Mouse (Mus musculus) MEL (cell line): ENCODE results near the gene Armc8. TPM values are rescaled to one million over a fixed set of nuclear protein-coding genes. Genes with fewer than 3 reads are reported as not detected.

ENCODE experiments used
- DNase-seq: peaks from one replicate; pipeline ENCODE4 v3.0.0; 2011; ENCODE audit warnings: low read depth, low spot score
- H3K27ac ChIP-seq: 2 replicates; pipeline ENCODE4 v1.5.1; 2012; ENCODE audit warnings: low read depth, mild to moderate bottlenecking, control low read depth, low read length, moderate library complexity; ENCODE audit not compliant: control insufficient read depth
- H3K27me3 ChIP-seq, 2 experiments: fragments of 150-350 bp in 1 of 2; sonication (generic) in 1 of 2; 2 replicates each; pipeline ENCODE4 v1.6.1; 2012; ENCODE audit warnings: low read length in 2 of 2, mild to moderate bottlenecking in 2 of 2, improper control_type of control experiment in 1 of 2, moderate library complexity in 1 of 2; ENCODE audit not compliant: insufficient read depth in 2 of 2, control insufficient read depth in 1 of 2
- H3K36me3 ChIP-seq, 2 experiments: 2 replicates each; pipeline ENCODE4 v1.6.1; 2012 to 2014; ENCODE audit warnings: low read length in 2 of 2, improper control_type of control experiment in 1 of 2, inconsistent platforms in 1 of 2, mild to moderate bottlenecking in 1 of 2; ENCODE audit not compliant: insufficient read depth in 2 of 2, control insufficient read depth in 1 of 2
- H3K4me1 ChIP-seq, 2 experiments: fragments of 150-350 bp in 1 of 2; sonication (generic) in 1 of 2; 2 replicates each; pipeline ENCODE4 v1.6.1; 2012; ENCODE audit warnings: low read length in 2 of 2, improper control_type of control experiment in 1 of 2, mild to moderate bottlenecking in 1 of 2; ENCODE audit not compliant: insufficient read depth in 2 of 2, control insufficient read depth in 1 of 2
- H3K4me3 ChIP-seq, 2 experiments: fragments of 150-350 bp in 1 of 2; sonication (generic) in 1 of 2; 2 replicates each; pipeline ENCODE4 v1.5.1; 2012; ENCODE audit warnings: low read depth in 2 of 2, low read length in 2 of 2, mild to moderate bottlenecking in 2 of 2, moderate library complexity in 2 of 2, control low read depth in 1 of 2, improper control_type of control experiment in 1 of 2; ENCODE audit not compliant: control insufficient read depth in 1 of 2, insufficient read depth in 1 of 2
- H3K79me2 ChIP-seq: 2 replicates; pipeline ENCODE4 v1.6.1; 2012; ENCODE audit warnings: mild to moderate bottlenecking, low read length, moderate library complexity; ENCODE audit not compliant: control insufficient read depth, poor library complexity, insufficient read depth
- H3K9ac ChIP-seq: 2 replicates; pipeline ENCODE4 v1.6.1; 2012; ENCODE audit warnings: low read depth, mild to moderate bottlenecking, control low read depth, low read length, moderate library complexity; ENCODE audit not compliant: control insufficient read depth, poor library complexity, severe bottlenecking
- H3K9me3 ChIP-seq: fragments of 150-350 bp; sonication (generic); replicated peaks from 2 replicates; pipeline ENCODE4 v1.6.1; 2012; ENCODE audit warnings: mild to moderate bottlenecking, low read length, improper control_type of control experiment, moderate library complexity; ENCODE audit not compliant: insufficient read depth
- BHLHE40 ChIP-seq: IDR thresholded peaks from 2 replicates; pipeline ENCODE4 v1.6.1; 2012; ENCODE audit warnings: low read depth, mild to moderate bottlenecking, inconsistent platforms, low read length, improper control_type of control experiment, borderline replicate concordance
- CHD1 ChIP-seq: IDR thresholded peaks from 2 replicates; pipeline ENCODE4 v1.6.1; 2012; ENCODE audit warnings: low read depth, mild to moderate bottlenecking, inconsistent platforms, low read length, improper control_type of control experiment
- CHD2 ChIP-seq: IDR thresholded peaks from 2 replicates; pipeline ENCODE4 v1.6.1; 2011; ENCODE audit warnings: low read length, improper control_type of control experiment
- CTCF ChIP-seq, 3 experiments: IDR thresholded peaks in 2 of 3; conservative IDR thresholded peaks in 1 of 3; 2 replicates each; pipeline ENCODE4 v1.5.1; 2011 to 2012; ENCODE audit warnings: low read length in 3 of 3, low read depth in 2 of 3, mild to moderate bottlenecking in 2 of 3, improper control_type of control experiment in 1 of 3, inconsistent platforms in 1 of 3, mixed read lengths in 1 of 3, moderate library complexity in 1 of 3; ENCODE audit not compliant: control insufficient read depth in 1 of 3, insufficient read depth in 1 of 3, poor library complexity in 1 of 3, severe bottlenecking in 1 of 3
- E2F4 ChIP-seq: IDR thresholded peaks from 2 replicates; pipeline ENCODE4 v1.6.1; 2011; ENCODE audit warnings: low read depth, low read length, improper control_type of control experiment, borderline replicate concordance
- GABPA ChIP-seq: IDR thresholded peaks from 2 replicates; pipeline ENCODE4 v1.6.1; 2012; ENCODE audit warnings: low read depth, mild to moderate bottlenecking, inconsistent platforms, low read length, improper control_type of control experiment, moderate library complexity
- GATA1 ChIP-seq: IDR thresholded peaks from 2 replicates; pipeline ENCODE4 v1.6.1; 2011; ENCODE audit warnings: low read depth, low read length, improper control_type of control experiment
- HCFC1 ChIP-seq: IDR thresholded peaks from 2 replicates; pipeline ENCODE4 v1.6.1; 2012; ENCODE audit warnings: low read depth, mild to moderate bottlenecking, inconsistent platforms, low read length, improper control_type of control experiment, moderate library complexity
- JUND ChIP-seq: IDR thresholded peaks from 2 replicates; pipeline ENCODE4 v1.6.1; 2011; ENCODE audit warnings: low read depth, mild to moderate bottlenecking, improper control_type of control experiment, low read length
- MAFK ChIP-seq: IDR thresholded peaks from 2 replicates; pipeline ENCODE4 v1.6.1; 2011; ENCODE audit warnings: low read depth, mild to moderate bottlenecking, low read length, improper control_type of control experiment, borderline replicate concordance
- MAX ChIP-seq: IDR thresholded peaks from 2 replicates; pipeline ENCODE4 v1.6.1; 2011; ENCODE audit warnings: low read length, improper control_type of control experiment
- MAZ ChIP-seq: IDR thresholded peaks from 2 replicates; pipeline ENCODE4 v1.6.1; 2012; ENCODE audit warnings: low read depth, mild to moderate bottlenecking, inconsistent platforms, low read length, improper control_type of control experiment
- MXI1 ChIP-seq: IDR thresholded peaks from 2 replicates; pipeline ENCODE4 v1.6.1; 2011; ENCODE audit warnings: mild to moderate bottlenecking, low read depth, low read length, improper control_type of control experiment
- MYB ChIP-seq: IDR thresholded peaks from 2 replicates; pipeline ENCODE4 v1.6.1; 2011; ENCODE audit warnings: mild to moderate bottlenecking, low read depth, low read length, improper control_type of control experiment
- MYC ChIP-seq: IDR thresholded peaks from 2 replicates; pipeline ENCODE4 v1.6.1; 2011; ENCODE audit warnings: low read depth, mild to moderate bottlenecking, low read length, improper control_type of control experiment, moderate library complexity
- NELFE ChIP-seq: IDR thresholded peaks from 2 replicates; pipeline ENCODE4 v1.6.1; 2011; ENCODE audit warnings: low read depth, low read length, improper control_type of control experiment
- NRF1 ChIP-seq: IDR thresholded peaks from 2 replicates; pipeline ENCODE4 v1.6.1; 2014; ENCODE audit warnings: low read depth, mild to moderate bottlenecking, inconsistent platforms, low read length, improper control_type of control experiment, moderate library complexity; ENCODE audit not compliant: poor library complexity, insufficient read depth, severe bottlenecking
- POLR2AphosphoS2 ChIP-seq: IDR thresholded peaks from 2 replicates; pipeline ENCODE4 v1.6.1; 2011; ENCODE audit warnings: low read length, improper control_type of control experiment
- RAD21 ChIP-seq: IDR thresholded peaks from 2 replicates; pipeline ENCODE4 v1.6.1; 2011; ENCODE audit warnings: mild to moderate bottlenecking, low read depth, low read length, improper control_type of control experiment
- RCOR1 ChIP-seq: IDR thresholded peaks from 2 replicates; pipeline ENCODE4 v1.6.1; 2012; ENCODE audit warnings: low read depth, mild to moderate bottlenecking, inconsistent platforms, low read length, improper control_type of control experiment
- SIN3A ChIP-seq: IDR thresholded peaks from 2 replicates; pipeline ENCODE4 v1.6.1; 2012; ENCODE audit warnings: low read length, improper control_type of control experiment, inconsistent platforms
- TAL1 ChIP-seq: IDR thresholded peaks from 2 replicates; pipeline ENCODE4 v1.6.1; 2012; ENCODE audit warnings: mild to moderate bottlenecking, inconsistent platforms, low read length, moderate library complexity, mixed read lengths
- TBP ChIP-seq: IDR thresholded peaks from 2 replicates; pipeline ENCODE4 v1.8.0; 2011; ENCODE audit warnings: low read depth, low read length, improper control_type of control experiment
- UBTF ChIP-seq: IDR thresholded peaks from 2 replicates; pipeline ENCODE4 v1.6.1; 2012; ENCODE audit warnings: low read depth, mild to moderate bottlenecking, inconsistent platforms, low read length, improper control_type of control experiment, moderate library complexity, borderline replicate concordance; ENCODE audit not compliant: insufficient read depth
- USF1 ChIP-seq: IDR thresholded peaks from 2 replicates; pipeline ENCODE4 v1.6.1; 2014; ENCODE audit warnings: low read depth, mild to moderate bottlenecking, inconsistent platforms, low read length, improper control_type of control experiment, moderate library complexity
- USF2 ChIP-seq, 2 experiments: IDR thresholded peaks; 2 replicates each; pipeline ENCODE4 v1.6.1; 2011 to 2012; ENCODE audit warnings: improper control_type of control experiment in 2 of 2, low read length in 2 of 2, borderline replicate concordance in 1 of 2, inconsistent platforms in 1 of 2, low read depth in 1 of 2, mild to moderate bottlenecking in 1 of 2; ENCODE audit not compliant: insufficient read depth in 1 of 2
- ZC3H11A ChIP-seq: IDR thresholded peaks from 2 replicates; pipeline ENCODE4 v1.6.1; 2012; ENCODE audit warnings: low read depth, mild to moderate bottlenecking, inconsistent platforms, low read length, improper control_type of control experiment
- ZKSCAN1 ChIP-seq: IDR thresholded peaks from 2 replicates; pipeline ENCODE4 v1.6.1; 2012; ENCODE audit warnings: low read depth, mild to moderate bottlenecking, inconsistent platforms, low read length, improper control_type of control experiment, moderate library complexity
- ZMIZ1 ChIP-seq: IDR thresholded peaks from 2 replicates; pipeline ENCODE4 v1.6.1; 2012; ENCODE audit warnings: low read depth, mild to moderate bottlenecking, inconsistent platforms, low read length, improper control_type of control experiment, moderate library complexity
- ZNF384 ChIP-seq: IDR thresholded peaks from 2 replicates; pipeline ENCODE4 v1.6.1; 2012; ENCODE audit warnings: low read depth, mild to moderate bottlenecking, inconsistent platforms, low read length, improper control_type of control experiment
- polyA plus RNA-seq, 2 experiments: library from polyadenylated mRNA; stranded (reverse) in 1 of 2; unstranded in 1 of 2; fragments of >175 nt in 1 of 2; fragments of >200 nt in 1 of 2; gene quantifications; 2 replicates each; pipeline versions ENCODE4 v1.2.1 to v1.2.4; 2012; ENCODE audit warnings: low replicate concordance in 2 of 2, low read depth in 1 of 2; ENCODE audit not compliant: insufficient read length in 2 of 2, insufficient read depth in 1 of 2, missing spikeins in 1 of 2
- total RNA-seq: library from RNA; depleted of rRNA; stranded (reverse); fragments of 300-350 nt; gene quantifications from 2 replicates; pipeline ENCODE4 v1.2.3, GENCODE M21; 2012

Armc8 gene
- total and polyA plus RNA-seq, 3 experiments, result 11.9 to 14.3 TPM; not detected in 1

- no peak for TF ChIP-seq HCFC1
- no peak for TF ChIP-seq SIN3A
- TF ChIP-seq JUND, result no peak
- TF ChIP-seq BHLHE40, result no peak
- no peak for TF ChIP-seq NRF1
- TF ChIP-seq ZMIZ1, result no peak
- TF ChIP-seq MYC, result no peak
- TF ChIP-seq ZC3H11A, result no peak
- TF ChIP-seq CHD2, result no peak
- TF ChIP-seq ZKSCAN1, result no peak
- TF ChIP-seq USF1, result no peak
- no peak for TF ChIP-seq MXI1
- H3K4me1 ChIP-seq, result no peaks in the 10 kb centered on the region; a peak in 1 of 4 replicates
- H3K27ac ChIP-seq, result no peak within 1 kb of the TSS
- no peak within 1 kb of the TSS for H3K9ac ChIP-seq
- peaks cover 0 to 1% of the 10 kb centered on the region in 2 experiments; a peak in 3 of 4 replicates for H3K27me3 ChIP-seq
- H3K36me3 ChIP-seq, result no peaks in the 10 kb centered on the region
- H3K79me2 ChIP-seq, result no peaks in the 10 kb centered on the region
- no peak for DNase-seq
- no peak within 1 kb of the TSS for H3K4me3 ChIP-seq
- no peaks in the 10 kb centered on the region for H3K9me3 ChIP-seq
Measured at GRCm38 (mm10) chr9:99451161-99451560, 117.5 kb downstream of the Armc8 start, which contains the start of gene Nme9. Nme9 (plus strand) TSS chr9:99451475.

- Histone ChIP-seq H3K79me2 (no peaks in the 10 kb centered on the region), H3K9me3 (no peaks in the 10 kb centered on the region), H3K4me3 (no peak overlapping the region), H3K36me3 (no peaks in the 10 kb centered on the region), H3K27me3 (peaks cover 0 to 1% of the 10 kb centered on the region in 2 experiments; a peak in 3 of 4 replicates), H3K27ac (no peak overlapping the region), H3K4me1 (no peaks in the 10 kb centered on the region; a peak in 1 of 4 replicates), H3K9ac (no peak overlapping the region)
- DNase-seq, result peak; percentile 75
- TF ChIP-seq NRF1 (no peak), JUND (no peak), E2F4 (no peak), MAX (no peak), TAL1 (no peak), SIN3A (no peak), ZKSCAN1 (no peak), MAFK (no peak), RCOR1 (no peak), POLR2AphosphoS2 (no peak), NELFE (no peak), MAZ (no peak), USF2 (IDR thresholded peaks at IDR 0.05; ENCODE audit: borderline replicate concordance in 1 of 2, insufficient read depth in 1 of 2, low read depth in 1 of 2, low read length in 2 of 2) (no peak), USF1 (no peak), GATA1 (0 out of 2 replicates have a peak, but pooled peaks have one; percentile 4), CTCF (IDR thresholded peaks at IDR 0.05 in 2 of 3, conservative IDR thresholded peaks at IDR 0.05 in 1 of 3; ENCODE audit: control insufficient read depth in 1 of 3, insufficient read depth in 1 of 3, low read depth in 2 of 3, low read length in 3 of 3, poor library complexity in 1 of 3, severe bottlenecking in 1 of 3) (peak; percentile 50 to 71 (median 70)), RAD21 (peak; percentile 55), UBTF (no peak), TBP (no peak), ZNF384 (peak; percentile 36; the same call in 1 of the 2 replicates), MYB (no peak), CHD1 (no peak), GABPA (no peak), ZC3H11A (peak; percentile 41; the same call in 1 of the 2 replicates)
Measured at GRCm38 (mm10) chr9:99449886-99450647, 118.6 kb downstream of the Armc8 start.
